Mouse (Mus musculus) lung, postnatal 4 days (tissue): Measurements from ENCODE around the gene Akr1a1.

Experiments
- DNase-seq, 2 experiments: peaks; one replicate each; pipeline ENCODE4 v3.0.0; 2021

Gene Akr1a1

DNA sequence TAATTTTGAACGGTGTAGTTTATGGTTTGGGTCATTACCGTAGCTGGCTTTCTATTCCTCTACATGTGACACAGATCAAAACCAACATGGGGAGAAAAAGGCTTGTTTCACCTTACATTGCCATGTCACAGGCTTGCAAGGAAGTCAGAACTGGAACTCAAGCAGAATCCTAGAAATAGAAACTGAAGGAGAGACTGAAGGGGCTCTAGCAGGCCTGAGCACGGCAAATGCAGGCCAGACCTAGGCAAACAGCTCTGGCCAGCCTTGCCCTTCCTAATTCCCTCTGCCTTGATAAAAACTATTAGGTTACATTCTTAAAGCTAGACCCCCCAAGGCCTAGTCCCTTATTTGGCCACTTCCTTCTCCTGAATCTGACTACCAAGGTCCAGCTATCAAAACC, 4.2 kb upstream of the Akr1a1 start:
- no peak for DNase-seq

DNA sequence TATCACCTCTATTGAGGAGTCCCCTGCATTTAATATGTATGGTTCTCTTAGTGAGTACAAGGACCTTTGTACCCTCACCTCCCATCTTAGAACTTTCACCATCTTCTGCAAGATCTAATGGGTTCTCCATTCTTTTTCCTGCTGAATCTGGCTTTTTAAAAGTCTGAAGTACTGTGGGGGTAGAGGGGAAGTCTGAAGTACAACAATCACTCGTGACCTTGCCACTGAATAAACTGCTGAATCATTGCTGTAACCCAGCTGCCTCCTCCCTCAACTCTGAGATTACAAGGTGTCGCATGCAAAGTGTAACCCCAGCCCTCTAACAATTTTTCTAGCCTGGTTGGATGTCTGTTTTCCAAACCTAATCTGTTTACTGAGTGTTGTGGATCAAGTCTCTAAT, 3.6 kb upstream of the Akr1a1 start:
- no peak for DNase-seq

DNA sequence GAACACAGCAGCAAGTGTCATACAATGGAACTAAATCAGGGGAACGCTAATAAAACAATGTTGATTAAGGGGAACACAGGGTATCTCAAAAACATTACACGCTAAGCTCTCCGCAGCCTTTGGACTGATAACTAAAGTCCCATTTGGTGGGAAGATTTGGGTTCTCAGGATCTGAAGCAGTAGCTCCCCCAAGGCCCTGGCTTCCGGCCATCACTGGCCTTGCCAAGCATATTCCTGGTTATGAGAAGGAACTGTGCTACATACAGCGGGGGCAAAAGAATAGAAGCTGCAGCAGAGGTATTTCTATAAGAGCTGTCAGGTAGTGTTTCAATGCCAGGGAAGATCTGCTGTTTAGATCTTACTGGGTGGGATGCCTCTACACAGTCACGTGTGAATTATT, 1.7 kb upstream of the Akr1a1 start:
- no peak for DNase-seq

DNA sequence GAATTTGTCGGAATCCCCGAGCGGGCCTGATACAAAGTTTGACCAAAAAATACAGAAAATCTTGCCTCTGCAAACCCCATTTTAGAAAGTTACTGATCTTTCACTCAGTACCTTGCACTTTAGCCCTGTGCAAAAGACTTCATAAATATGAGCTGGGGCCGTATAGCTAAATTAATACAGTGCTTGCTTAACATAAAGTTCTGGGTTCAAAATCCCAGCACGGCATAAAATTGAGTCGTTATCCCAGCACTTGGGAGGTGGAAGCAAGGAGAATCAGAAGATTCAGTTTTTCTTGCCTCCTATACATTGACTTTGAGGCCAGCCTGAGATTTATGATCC, 286 bp upstream of the Akr1a1 start:
- DNase-seq = no peak

DNA sequence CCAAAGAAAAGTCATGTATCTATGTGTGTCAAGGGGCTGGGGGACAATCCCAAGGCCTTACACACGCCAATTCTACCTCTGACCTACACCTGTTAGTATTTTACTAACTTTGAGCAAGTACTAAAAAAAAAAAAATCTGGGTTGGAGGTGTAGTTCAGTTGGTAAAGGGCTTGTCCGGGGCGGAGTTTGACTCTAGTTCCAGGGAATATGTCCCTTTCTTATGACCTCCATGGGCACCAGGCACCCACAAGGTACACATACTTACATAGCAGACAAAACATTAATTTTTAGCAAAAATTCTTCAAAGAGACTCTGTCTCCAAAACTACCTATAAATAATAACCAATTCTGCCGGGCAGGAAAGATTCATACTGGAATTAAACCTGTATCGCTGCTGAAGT, 1.1 kb downstream of the Akr1a1 start:
- no peak for DNase-seq

DNA sequence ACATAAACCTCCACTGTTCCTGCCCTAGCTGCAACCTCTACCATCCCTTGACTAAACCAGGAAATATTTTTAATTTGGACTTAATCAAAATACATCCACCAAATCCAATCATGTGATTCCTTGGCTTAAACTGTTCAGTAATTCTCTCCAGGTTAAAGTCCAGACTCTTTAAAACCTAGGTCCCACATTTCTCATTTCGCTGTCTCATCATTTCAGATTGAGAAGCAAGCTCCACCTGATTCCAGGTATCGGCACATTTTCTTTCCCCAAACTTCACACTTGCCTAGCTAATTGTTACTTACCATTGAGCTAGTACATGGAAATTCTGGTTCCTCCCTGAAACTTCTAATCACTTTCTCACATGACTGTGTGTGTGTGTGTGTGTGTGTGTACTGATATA, 2.1 kb downstream of the Akr1a1 start:
- DNase-seq = no peak

DNA sequence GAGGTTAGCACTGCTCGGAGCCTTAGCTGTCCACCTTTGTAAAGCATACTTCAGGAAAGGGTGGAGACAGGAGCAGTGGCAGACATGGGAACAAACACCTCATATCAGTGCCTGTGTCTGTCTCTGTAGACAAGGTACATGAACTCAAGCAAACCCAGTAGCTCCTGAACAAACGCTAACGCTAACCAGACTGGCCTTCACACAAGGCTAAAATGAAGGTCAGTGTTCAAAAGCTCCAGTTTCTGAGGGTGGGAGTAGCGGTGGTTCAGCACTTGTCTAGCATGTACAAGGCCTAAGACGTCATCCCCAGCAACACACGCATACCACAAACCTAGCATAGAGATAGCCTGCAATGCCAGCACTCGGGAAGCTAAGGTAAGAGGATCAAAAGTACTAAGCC, 5.9 kb downstream of the Akr1a1 start:
- DNase-seq = no peak

DNA sequence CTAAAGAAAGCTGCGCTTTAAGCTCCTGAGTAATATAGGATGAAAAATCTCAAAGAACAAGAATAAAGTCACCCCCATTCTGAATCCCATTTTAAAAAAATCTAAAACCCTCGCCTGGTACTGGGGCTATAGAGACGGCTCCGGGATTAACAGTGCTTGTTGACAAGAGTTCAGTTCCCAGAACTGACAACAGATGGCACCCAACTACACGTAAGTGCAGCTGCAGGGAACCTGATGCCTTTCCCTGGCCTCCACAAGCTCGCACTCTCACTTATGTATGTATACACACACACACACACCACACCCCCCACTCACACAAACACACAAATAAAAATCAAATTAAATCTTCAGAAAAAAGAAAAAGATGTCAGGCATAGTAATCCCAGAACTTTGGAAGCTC, 7.2 kb downstream of the Akr1a1 start:
- DNase-seq = peak in 1 of 2 experiments; percentile 37

DNA sequence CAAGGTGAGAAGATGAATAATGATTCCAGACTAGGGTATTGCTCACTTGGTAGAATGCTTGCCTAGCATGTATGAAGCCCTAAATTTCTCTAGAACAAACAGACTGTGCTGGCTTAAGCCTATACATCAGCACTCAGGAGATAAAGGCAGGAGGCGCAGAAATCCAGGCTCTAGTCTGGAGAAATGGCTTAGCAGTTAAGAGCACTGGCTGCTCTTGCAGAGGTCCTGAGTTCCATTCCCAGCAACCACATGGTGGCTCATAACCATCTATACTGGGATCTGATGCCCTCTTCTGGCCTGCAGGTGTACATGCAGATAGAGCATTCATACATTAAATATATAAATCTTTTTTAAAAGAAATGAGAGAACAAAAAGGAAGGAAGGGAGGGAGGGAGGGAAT, 9.4 kb downstream of the Akr1a1 start:
- no peak for DNase-seq

DNA sequence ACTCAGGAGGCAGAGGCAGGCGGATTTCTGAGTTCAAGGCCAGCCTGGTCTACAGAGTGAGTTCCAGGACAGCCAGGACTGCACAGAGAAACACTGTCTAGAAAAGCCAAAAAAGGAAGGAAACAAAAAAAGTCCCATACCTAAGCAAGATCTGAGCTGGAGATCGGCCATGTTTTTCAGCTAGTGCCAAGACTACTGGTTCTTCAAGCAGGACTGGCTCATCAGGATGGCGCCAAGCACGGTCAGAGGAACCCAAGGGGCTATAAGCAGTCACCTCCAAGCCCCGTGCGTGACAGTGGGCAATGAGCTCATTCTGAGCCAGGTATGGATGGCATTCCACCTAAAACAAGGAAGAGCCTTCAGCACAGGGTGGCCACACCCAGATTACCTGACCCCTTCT, 12.7 kb downstream of the Akr1a1 start:
- DNase-seq = no peak

DNA sequence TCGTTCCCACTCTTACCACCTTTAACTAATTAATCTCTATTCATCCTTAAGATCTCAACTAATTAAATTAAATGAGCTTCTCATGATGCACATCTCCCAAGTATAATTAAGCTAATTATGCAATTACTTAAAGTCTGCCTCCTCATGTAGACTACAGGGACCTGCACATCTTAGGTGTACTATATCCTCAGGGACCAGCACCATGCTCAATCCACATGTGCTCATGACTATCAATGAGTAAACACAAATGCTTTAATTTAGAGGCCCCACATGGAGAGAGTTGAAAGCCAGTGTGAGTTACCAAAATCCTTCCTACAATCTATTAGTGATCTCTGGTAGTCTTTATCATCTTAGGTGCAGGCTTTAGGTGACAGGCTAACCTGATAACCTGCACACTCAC, 16.3 kb downstream of the Akr1a1 start:
- no peak for DNase-seq

DNA sequence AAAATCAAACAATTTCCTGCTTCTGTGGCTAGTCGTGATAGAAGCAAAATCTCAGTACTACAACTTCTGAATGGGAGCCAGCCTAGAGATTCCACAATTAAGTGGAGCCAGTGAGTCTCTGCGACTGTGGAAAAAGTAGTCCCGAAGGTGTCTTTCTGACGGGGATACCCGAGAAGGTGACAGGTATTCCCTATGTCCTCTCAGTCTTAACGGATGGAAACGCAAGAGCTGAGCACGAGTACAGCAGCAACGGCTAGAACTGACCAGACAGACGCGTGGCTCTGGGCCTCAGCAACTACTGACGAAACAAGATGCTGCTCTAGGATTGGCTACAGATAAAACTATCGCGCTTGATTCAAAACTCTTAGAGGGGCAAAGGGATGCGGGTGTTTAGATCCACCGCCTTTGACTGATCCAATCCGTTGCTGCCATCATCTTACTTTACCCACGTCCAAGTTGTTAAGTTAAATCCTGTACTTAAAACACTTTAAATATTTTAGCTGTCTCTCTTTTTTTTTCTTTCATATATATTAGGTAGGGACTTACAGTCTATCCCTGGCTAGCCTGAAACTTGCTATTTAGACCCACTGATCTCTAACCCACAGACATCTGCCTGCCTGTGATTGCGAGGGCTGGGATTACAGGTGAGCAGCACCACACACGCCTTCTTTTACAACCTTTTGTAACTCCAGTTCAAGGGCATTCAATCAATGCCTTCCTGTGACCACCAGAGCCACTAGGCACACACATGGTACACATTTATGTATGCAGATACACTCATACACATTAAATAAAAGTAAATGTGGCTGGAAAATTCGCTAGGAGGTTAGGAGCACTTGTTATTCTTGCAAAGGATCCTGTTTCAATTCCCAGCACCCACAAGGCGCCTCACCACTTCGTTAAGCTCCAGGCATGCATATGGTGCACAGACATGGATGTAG, 23.5 kb downstream of the Akr1a1 start, which contains the start of gene Nasp:
TSS of gene Nasp (minus strand) at position 220 of the 941 bp plus-strand sequence.
- peak; percentile 83 to 88 for DNase-seq

DNA sequence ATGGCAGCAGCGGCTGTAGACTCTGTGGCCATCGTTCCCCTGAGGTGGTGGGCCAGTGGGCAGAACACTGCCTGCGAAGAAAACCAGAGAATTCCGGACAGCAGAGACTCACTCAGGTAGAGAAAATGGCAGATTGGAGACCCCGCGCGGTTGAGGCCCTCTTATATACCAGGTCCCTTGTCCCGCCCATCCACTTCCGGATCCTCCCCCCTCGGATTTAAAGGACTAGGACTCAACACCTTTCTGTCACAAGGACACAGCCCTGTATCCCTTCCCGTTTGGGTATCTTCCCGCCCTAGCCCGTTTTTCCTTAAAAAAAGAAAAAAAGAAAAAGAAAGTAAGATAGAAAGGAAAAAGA, 24.1 kb downstream of the Akr1a1 start:
- DNase-seq = peak; percentile 91 to 94

DNA sequence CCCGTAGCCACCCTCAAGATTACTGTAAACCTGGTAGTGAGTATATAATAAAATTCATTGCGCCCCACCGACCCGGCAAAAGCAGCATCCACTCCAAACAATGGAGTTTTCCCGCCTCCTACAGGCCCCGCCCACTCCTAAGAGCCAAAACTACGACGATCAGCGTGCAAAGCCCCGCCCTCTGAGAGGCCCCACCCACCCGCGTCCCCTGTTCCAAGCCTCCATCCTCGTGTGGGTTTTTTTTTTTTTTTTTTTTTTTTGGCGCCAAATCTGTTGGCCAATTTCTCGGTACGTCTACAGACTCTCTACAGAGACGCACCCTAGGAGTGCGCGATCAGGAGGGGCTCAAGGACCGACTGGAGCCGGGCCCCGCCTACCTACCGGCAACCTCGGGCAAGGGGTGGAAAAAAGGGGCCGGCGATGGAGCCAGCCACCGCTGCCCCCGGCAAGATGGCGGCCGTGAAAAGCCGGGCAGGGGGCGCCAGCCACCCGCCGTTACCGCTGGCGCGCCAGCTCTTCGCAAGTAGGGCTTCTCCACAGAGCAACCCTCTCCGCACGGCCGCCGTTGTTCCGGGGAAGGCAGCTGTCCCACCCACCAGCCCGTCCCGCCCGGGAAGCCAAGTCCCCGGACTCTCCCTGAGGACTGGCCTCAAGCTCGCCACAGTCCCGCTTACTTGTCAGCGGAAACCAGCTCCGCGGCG, 24.7 kb downstream of the Akr1a1 start:
- peak; percentile 84 to 86 for DNase-seq

DNA sequence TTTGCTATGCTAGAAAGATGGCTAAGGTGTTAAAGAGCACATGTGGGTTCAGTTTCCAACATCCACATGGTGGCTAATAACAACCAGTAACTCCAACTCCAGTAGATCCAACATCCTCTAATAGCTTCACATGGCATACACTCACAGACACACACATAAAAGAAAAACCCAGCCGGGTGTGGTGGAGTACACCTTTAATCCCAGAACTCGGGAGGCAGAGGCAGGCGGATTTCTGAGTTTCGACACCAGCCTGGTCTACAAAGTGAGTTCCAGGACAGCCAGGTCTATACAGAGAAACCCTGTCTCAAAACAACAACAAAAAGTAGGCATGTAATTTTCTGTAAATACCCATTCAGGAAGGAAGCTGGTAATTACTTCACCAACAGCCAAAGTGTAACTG, 26.6 kb downstream of the Akr1a1 start:
- no peak for DNase-seq

DNA sequence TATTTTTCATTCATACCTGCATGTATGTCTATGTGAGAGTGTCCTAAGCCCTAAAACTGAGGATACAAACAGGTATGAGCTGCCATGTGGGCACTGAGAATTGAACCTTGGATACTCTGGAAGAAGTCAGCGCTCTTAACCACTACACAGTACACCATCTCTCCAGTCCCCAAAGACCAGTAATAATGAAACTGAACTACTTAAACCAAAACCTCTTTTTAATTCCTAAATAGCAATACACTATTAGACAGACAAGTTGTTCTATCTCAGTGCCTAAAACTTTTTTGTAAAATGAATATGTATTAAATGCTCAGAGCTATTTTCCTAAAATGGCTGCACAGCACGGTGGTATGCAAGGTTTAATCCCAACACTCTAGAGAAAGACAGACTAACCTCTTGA, 36.2 kb downstream of the Akr1a1 start:
- no peak for DNase-seq

DNA sequence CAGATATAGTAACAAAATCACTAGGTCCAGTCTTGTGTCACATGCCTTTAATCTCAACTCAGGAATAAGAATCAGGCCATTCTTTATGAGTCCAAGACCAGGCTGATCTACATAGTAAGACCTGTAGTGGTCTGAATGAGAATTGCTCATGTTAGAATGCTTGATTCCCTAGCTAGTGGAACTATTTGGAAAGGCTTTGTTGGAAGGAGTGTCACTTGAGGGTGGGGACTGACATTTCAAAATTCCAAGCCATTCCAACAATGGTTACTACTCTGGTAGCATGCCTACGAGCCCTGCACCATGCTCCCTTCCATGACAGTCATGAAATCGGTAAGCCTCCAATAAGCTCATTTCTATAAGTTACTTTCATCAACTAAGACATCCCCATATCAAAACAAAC, 38.9 kb downstream of the Akr1a1 start:
- no peak for DNase-seq

DNA sequence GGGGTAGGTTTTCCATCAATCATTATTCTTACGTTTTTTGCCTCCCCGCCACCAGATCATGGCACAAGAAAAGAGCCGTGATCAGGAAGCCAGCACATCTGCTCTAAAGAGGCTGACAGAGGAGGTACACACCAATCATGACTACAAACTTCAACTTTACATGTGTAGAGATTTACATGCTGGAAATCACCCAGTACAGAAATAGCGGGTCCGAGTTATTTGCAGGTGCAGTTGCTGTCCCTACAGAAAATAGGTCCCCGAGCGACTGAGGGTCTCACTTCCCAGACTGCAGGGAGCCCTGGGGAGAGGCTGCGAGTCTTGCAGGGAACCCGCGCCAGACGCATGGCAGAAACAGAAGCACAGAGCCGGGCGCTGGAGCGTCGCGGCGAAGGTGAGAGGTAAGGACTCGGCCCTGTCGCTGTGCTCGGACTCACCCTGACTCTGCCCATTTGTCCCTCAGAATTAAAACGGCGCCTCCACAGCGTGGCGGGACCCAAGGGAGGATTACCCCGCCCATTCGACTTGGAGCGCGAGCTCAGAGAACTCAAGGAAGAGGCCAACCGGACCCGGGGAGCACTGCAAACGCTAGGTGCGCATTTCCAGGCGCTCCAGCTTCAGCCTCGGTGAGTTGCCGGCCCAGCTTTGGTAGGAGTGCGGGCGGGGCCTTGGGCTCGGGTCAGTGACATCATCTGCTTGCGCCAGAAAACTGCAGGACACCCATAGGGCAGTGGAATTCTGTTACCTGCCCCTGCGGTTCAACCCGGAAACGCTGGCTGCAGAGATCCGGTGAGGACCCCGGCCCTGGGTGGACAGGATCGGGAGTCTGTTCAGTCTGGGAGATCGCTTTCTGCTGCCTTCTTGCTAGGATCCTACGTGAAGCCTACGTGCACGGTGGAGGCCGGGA, 54.2 kb downstream of the Akr1a1 start:
- peak; percentile 91 to 92 for DNase-seq

DNA sequence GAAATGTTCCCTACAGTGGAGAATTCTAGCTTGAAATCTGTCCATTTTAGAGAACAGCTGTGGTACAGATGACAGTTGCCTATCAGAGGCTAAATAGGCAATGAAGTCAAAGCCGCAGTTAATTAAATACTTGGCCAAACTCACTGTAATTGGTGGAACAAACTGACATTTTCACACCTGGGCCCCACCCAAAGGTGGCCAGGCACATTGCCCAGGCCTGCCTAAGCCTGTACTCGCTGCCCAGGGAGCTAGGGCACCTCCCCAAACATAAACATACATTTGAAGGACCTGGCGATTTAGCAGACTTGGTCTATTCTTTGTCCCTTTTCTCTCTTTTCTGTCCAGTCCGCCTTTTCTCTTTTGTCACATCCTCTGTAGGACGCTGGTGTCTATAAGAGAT, 55.1 kb downstream of the Akr1a1 start, which contains the start of gene Ccdc17:
TSS of gene Ccdc17 (plus strand) at position 276 of the 400 bp plus-strand sequence.
- DNase-seq = peak in 1 of 2 experiments; percentile 5

DNA sequence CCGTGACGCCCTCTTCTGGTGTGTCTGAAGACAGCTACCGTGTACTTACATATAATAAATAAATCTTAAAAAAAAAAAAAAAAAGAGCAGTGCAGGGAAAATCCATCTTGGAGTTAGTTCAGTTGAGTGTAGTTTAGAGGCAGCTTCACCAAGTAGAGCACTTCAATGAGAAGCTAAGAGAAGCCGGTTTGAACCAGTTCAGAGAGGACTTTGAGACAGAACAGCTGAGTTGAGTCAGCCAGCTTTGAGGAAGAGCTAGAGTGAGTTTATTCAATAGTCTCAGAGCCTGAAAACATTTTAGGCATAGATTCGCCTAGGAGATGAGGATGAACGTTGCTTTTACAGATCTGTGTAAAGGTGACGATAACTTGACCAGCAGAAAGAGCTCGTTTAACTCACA, 55.7 kb downstream of the Akr1a1 start:
- no peak for DNase-seq
